Mouse (Mus musculus): ENCODE measurements around the gene Trnp1.

The Trnp1 gene

DNA sequence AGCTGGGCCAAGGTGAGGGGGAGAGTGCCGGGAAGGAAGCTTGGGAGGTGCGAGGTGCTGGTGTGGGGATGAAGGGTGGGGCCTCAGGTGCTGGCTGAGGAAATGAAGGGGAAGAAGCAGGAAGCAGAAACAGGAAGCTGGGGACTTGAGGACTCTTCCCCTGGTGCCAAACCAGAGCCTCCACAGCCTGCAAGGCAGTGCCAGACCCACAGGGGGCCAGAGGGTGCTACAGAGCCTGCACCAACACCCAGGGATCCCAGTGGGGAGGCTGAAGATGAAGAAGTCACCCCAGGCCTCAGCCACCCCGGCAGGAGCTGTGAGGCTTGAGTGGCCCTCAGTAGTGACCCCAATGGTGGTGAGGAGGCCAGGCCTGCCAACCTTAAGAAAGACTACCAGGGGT, 40.3 kb downstream of the Trnp1 start:
- no peak for DNase-seq

GRCm38 (mm10) chr4:133452433-133452832, 45.9 kb downstream of the Trnp1 start:
- DNase-seq: no peak

DNA sequence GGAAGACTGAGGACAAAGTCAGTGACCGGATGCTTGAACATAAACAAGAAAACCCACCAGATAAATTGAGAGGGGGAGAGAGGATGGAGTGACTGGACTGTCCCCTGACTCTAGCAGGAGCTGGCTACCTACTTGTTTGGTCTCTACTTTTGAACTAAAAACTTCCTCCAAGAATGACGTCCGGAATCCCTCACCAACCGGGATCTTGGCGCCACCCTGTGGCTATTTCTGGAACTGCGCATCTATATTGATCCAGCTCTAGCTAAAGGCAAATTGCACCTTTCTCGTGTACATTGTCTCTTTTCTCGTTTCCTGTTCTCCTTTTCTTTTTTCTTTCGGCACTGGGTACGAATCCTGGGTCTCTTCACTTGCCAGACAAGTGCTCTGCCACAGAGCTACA, 46.8 kb downstream of the Trnp1 start:
- peak; percentile 93 to 94 for DNase-seq

DNA sequence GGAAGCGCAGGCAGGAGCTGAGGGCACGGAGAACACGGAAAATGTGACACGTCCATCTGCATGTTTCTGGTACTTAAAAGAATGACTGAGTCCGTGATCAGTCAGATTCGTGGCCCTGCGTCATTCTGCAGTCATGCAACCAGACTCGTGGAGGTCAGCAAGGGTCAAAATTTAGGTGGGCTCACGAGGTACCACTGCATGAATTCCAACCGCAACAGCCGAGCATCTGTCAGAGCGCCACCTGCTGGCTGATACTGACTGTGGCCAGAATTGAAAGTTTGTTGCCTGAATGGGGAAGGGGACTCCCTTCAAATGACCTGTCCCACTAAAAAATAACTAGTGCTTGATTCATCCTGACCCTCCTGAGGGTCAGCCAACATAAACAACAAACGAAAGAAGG, 48.6 kb downstream of the Trnp1 start:
- DNase-seq: peak; percentile 76 to 78

GRCm38 (mm10) chr4:133448708-133449388, 49.5 kb downstream of the Trnp1 start:
- no peak for DNase-seq

GRCm38 (mm10) chr4:133447967-133448366, 50.4 kb downstream of the Trnp1 start:
- DNase-seq: no peak

DNA sequence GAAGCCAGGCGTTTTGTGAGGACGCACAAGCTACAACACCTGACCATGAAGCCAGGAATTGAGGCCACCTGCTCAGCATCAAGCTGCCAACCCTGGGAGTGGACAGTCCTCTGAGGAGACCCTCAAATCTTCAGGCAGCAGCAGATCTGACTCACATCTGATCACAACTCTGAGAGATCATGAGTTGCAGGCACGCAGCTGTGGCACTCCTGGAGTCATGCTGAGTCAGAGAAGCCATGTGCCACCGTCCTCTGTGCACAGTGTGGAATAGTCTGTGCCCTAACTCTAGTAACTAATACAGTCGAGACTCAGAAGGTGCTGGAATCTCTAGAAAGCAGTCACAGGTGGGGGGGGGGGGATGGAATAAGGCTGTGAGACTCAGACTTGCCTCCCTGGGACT, 51.0 kb downstream of the Trnp1 start:
- DNase-seq: no peak

GRCm38 (mm10) chr4:133445727-133446126, 52.6 kb downstream of the Trnp1 start:
- no peak for DNase-seq

DNA sequence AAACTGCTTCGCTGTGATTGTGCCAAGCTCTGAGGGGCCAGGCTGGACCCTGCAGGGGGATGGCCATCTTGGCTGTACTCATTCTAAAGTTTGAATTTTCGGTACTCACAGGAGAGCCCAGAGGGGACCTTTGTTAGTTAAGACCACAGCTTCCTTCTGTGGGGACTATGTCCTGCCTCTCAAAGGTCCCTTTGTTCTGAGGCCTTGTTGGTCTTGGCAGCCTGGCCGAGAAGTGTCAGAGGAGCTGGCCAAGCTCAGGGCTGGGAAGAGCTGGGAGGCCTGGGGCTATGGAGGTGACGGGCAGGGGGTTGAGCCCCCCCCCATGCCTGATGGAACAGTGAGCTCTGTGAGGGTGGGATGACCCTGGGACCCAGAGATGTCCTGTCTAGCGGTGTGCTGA, 55.3 kb downstream of the Trnp1 start:
- DNase-seq: no peak

- DNase-seq: no peak
These were observed 56.2 kb downstream of the Trnp1 start for GRCm38 (mm10) chr4:133442194-133442593.
